Mouse (Mus musculus) hematopoietic multipotent progenitor cell, adult 10-12 weeks (in vitro differentiated cells): ENCODE results near the gene Gm3625. TPM values are rescaled to one million over a fixed set of nuclear protein-coding genes. Genes with fewer than 3 reads are reported as not detected.

Experiments used
- polyA plus RNA-seq: library from polyadenylated mRNA; stranded (reverse); fragments of >175 nt; gene quantifications from 2 replicates; pipeline ENCODE4 v1.2.3, GENCODE M21; 2012; ENCODE audit warnings: low replicate concordance

Gene Gm3625
- not detected in 2 replicates for polyA plus RNA-seq

GRCm38 (mm10) chr12:4592541-4593165 lies at the start of gene Gm3625, which contains the start of gene Itsn2:
TSS of gene Gm3625 (minus strand) at chr12:4592927.
TSS of gene Itsn2 (plus strand) at chr12:4592638.

Other genes starting within 250 kb of the Gm3625 start
- 14.6 and 14.8 TPM in 2 replicates for gene Ncoa1, start 115.7 kb downstream of the Gm3625 start, polyA plus RNA-seq
- gene Itsn2, start 289 bp downstream of the Gm3625 start, polyA plus RNA-seq, result 25.8 and 51.6 TPM in 2 replicates
- not detected in 2 replicates for gene Fam228a, start 145.5 kb upstream of the Gm3625 start, polyA plus RNA-seq
- gene Pfn4, start 176.1 kb upstream of the Gm3625 start, polyA plus RNA-seq, result 0.12 TPM in 1 of 2 replicates, not detected in the other
- gene Fam228b, start 176.3 kb upstream of the Gm3625 start, polyA plus RNA-seq, result 0.38 and 0.51 TPM in 2 replicates
- gene Sf3b6, start 224.6 kb upstream of the Gm3625 start, polyA plus RNA-seq, result 4.2 and 7.6 TPM in 2 replicates
- gene Fkbp1b, start 248.7 kb upstream of the Gm3625 start, polyA plus RNA-seq, result 2.6 and 2.9 TPM in 2 replicates